Mouse (Mus musculus): Measurements from ENCODE around the gene Crebrf. TPM values are rescaled to one million over a fixed set of nuclear protein-coding genes. Genes with fewer than 3 reads are reported as not detected.
A peak's percentile ranks its signal among the peaks of the same experiment; 100 is the strongest.

Gene Crebrf
- total and polyA plus RNA-seq, 3 experiments: 5.8 to 8.1 (median 6.8) TPM

GRCm38 (mm10) chr17:26786586-26786985 is 71.1 kb downstream of the Crebrf start:
- dilution Hi-C loops (cut with MboI; ENCODE audit: extremely low pct_ligation_motif_present, extremely low pct_unique_long_range_greater_than_20kb, low sequenced_read_pairs) (no loop called here), in situ Hi-C loops (cut with MboI; ENCODE audit: low pct_ligation_motif_present, low pct_unique_long_range_greater_than_20kb, low sequenced_read_pairs) (loop anchor here (10.0 kb wide), 1 partner anchor 62 kb away; no protein-coding TSS in a partner anchor)
- H3K27me3 ChIP-seq (replicated peaks): no peaks in the 10 kb centered on the region

GRCm38 (mm10) chr17:26788986-26789385 is 73.5 kb downstream of the Crebrf start:
- Histone ChIP-seq H3K27me3 (replicated peaks) (no peaks in the 10 kb centered on the region), H3K36me3 (replicated peaks in 1 of 2; ENCODE audit: control insufficient read depth in 1 of 2, insufficient read depth in 1 of 2, low read length in 1 of 2) (peaks cover 36 to 64% of the 10 kb centered on the region in 2 experiments), H3K4me1 (ENCODE audit: control insufficient read depth in 1 of 2, insufficient read depth in 2 of 2) (peaks cover 59 to 94% of the 10 kb centered on the region in 2 experiments), H3K79me2 (replicated peaks; ENCODE audit: control insufficient read depth, extremely low read depth, insufficient read depth, poor library complexity, severe bottlenecking) (no peaks in the 10 kb centered on the region; the same call in 1 of the 2 replicates), H3K9me3 (replicated peaks; ENCODE audit: low read length) (no peaks in the 10 kb centered on the region), H3K4me3 (replicated peaks in 1 of 3; ENCODE audit: low read depth in 2 of 3, low read length in 2 of 3, poor library complexity in 1 of 3) (peak overlapping the region in 1 of 3 experiments; percentile 19), H3K4me2 (ENCODE audit: insufficient read depth, low read depth, poor library complexity, severe bottlenecking) (peak overlapping the region; percentile 69), H3K27ac (ENCODE audit: insufficient read depth, low read depth) (peak overlapping the region; percentile 99), H3K9ac (ENCODE audit: insufficient read depth, low read depth) (peak overlapping the region; percentile 26; the same call in 1 of the 2 replicates)
- dilution Hi-C loops (cut with MboI; ENCODE audit: extremely low pct_ligation_motif_present, extremely low pct_unique_long_range_greater_than_20kb, low sequenced_read_pairs) (no loop called here), in situ Hi-C loops (cut with MboI; ENCODE audit: low pct_ligation_motif_present, low pct_unique_long_range_greater_than_20kb, low sequenced_read_pairs) (loop anchor here (10.0 kb wide), 1 partner anchor 64 kb away; no protein-coding TSS in a partner anchor)
- TF ChIP-seq ZMIZ1 (IDR thresholded peaks at IDR 0.05; ENCODE audit: low read depth, low read length) (no peak), BHLHE40 (IDR thresholded peaks at IDR 0.05; ENCODE audit: low read depth, low read length) (no peak), USF1 (IDR thresholded peaks at IDR 0.05; ENCODE audit: low read depth, low read length) (no peak), TBP (conservative IDR thresholded peaks at IDR 0.05; ENCODE audit: low read depth, low read length) (no peak), CHD2 (IDR thresholded peaks at IDR 0.05; ENCODE audit: low read length) (no peak), HCFC1 (IDR thresholded peaks at IDR 0.05; ENCODE audit: low read depth, low read length) (no peak), MAX (IDR thresholded peaks at IDR 0.05; ENCODE audit: low read length) (no peak), SMC3 (IDR thresholded peaks at IDR 0.05; ENCODE audit: low read depth, low read length) (no peak), TCF12 (IDR thresholded peaks at IDR 0.05; ENCODE audit: low read depth, low read length) (no peak), POLR2AphosphoS2 (IDR thresholded peaks at IDR 0.05; ENCODE audit: low read depth, low read length) (no peak), IRF4 (IDR thresholded peaks at IDR 0.05; ENCODE audit: low read depth, low read length) (no peak), CTCF (conservative IDR thresholded peaks at IDR 0.05 in 1 of 2, IDR thresholded peaks at IDR 0.05 in 1 of 2; ENCODE audit: low read depth in 2 of 2, low read length in 2 of 2) (no peak), MAZ (IDR thresholded peaks at IDR 0.05; ENCODE audit: low read depth, low read length) (no peak), E2F4 (IDR thresholded peaks at IDR 0.05; ENCODE audit: insufficient replicate concordance, low read depth, low read length) (no peak), MAFK (IDR thresholded peaks at IDR 0.05; ENCODE audit: insufficient replicate concordance, low read length) (no peak), RAD21 (IDR thresholded peaks at IDR 0.05; ENCODE audit: low read depth, low read length) (no peak), ETS1 (conservative IDR thresholded peaks at IDR 0.05; ENCODE audit: low read depth, low read length) (no peak)
- no peak for DNase-seq (ENCODE audit: extremely low read depth)

More at GRCm38 (mm10) chr17:26786586-26786985, 71.1 kb downstream of the Crebrf start:
- Histone ChIP-seq H3K27ac (ENCODE audit: insufficient read depth, low read depth) (no peak overlapping the region), H3K4me2 (ENCODE audit: insufficient read depth, low read depth, poor library complexity, severe bottlenecking) (no peak overlapping the region), H3K9ac (ENCODE audit: insufficient read depth, low read depth) (no peak overlapping the region), H3K4me1 (ENCODE audit: control insufficient read depth in 1 of 2, insufficient read depth in 2 of 2) (peaks cover 55 to 94% of the 10 kb centered on the region in 2 experiments), H3K36me3 (replicated peaks in 1 of 2; ENCODE audit: control insufficient read depth in 1 of 2, insufficient read depth in 1 of 2, low read length in 1 of 2) (peaks cover 24 to 56% of the 10 kb centered on the region in 2 experiments), H3K9me3 (replicated peaks; ENCODE audit: low read length) (no peaks in the 10 kb centered on the region), H3K79me2 (replicated peaks; ENCODE audit: control insufficient read depth, extremely low read depth, insufficient read depth, poor library complexity, severe bottlenecking) (peaks cover 6% of the 10 kb centered on the region), H3K4me3 (replicated peaks in 1 of 3; ENCODE audit: low read depth in 2 of 3, low read length in 2 of 3, poor library complexity in 1 of 3) (no peak overlapping the region)
- TF ChIP-seq USF2 (conservative IDR thresholded peaks at IDR 0.05; ENCODE audit: low read depth, low read length) (no peak), ZKSCAN1 (IDR thresholded peaks at IDR 0.05; ENCODE audit: borderline replicate concordance, low read depth, low read length) (no peak), KAT2A (IDR thresholded peaks at IDR 0.05; ENCODE audit: insufficient replicate concordance, low read length) (no peak), TCF12 (IDR thresholded peaks at IDR 0.05; ENCODE audit: low read depth, low read length) (0 out of 2 replicates have a peak, but pooled peaks have one; percentile 31), JUND (conservative IDR thresholded peaks at IDR 0.05; ENCODE audit: low read depth, low read length) (no peak), E2F4 (IDR thresholded peaks at IDR 0.05; ENCODE audit: insufficient replicate concordance, low read depth, low read length) (no peak), ELF1 (IDR thresholded peaks at IDR 0.05; ENCODE audit: low read depth, low read length) (no peak)
- DNase-seq (ENCODE audit: extremely low read depth): no peak

Data from CH12.LX (cell line).